ENCODE assay signal across 8 mouse cellular contexts in genomic region chr5:3893459-3894293, GRCm38 (mm10). TPM values are rescaled to one million over a fixed set of nuclear protein-coding genes. Genes with fewer than 3 reads are reported as not detected.
DNase-seq lines count a peak whose midpoint lies in the region; ATAC-seq and TF ChIP-seq lines count a peak whose summit lies in the region.
"Not testable (repeated sequence)": the region's sequence is repeated elsewhere in the genome, so short reads cannot be mapped to it uniquely, and the experiment has no call there.

Mterf1a (minus strand) TSS chr5:3893933.

- H3K4me3 ChIP-seq in E14TG2a.4 (replicated peaks; ENCODE audit: low read length), result peak within 1 kb of the TSS; percentile 74
- H3K4me3 ChIP-seq in forebrain, embryonic 13.5 days, result peak within 1 kb of the TSS; percentile 46
- peak within 1 kb of the TSS; percentile 49 for H3K4me3 ChIP-seq in heart, postnatal 0 days (ENCODE audit: low read depth, low read length)
- H3K4me3 ChIP-seq in liver, embryonic 13.5 days (replicated peaks), result peak within 1 kb of the TSS; percentile 64
- peak within 1 kb of the TSS; percentile 40 for H3K4me3 ChIP-seq in stomach, embryonic 15.5 days (replicated peaks)

- not testable (repeated sequence) for H3K4me1 ChIP-seq in E14TG2a.4 (replicated peaks; ENCODE audit: low read depth, low read length); forebrain, embryonic 13.5 days; heart, postnatal 0 days (ENCODE audit: control insufficient read depth, insufficient read depth); liver, embryonic 13.5 days (replicated peaks); stomach, embryonic 15.5 days

- not testable (repeated sequence) for TF ChIP-seq EP300 in heart, postnatal 0 days (IDR thresholded peaks at IDR 0.05; ENCODE audit: low read depth)

- peak within 1 kb of the TSS; percentile 65 for H3K9ac ChIP-seq in forebrain, embryonic 13.5 days
- H3K9ac ChIP-seq in heart, postnatal 0 days (replicated peaks; ENCODE audit: low read depth, low read length), result peak within 1 kb of the TSS; percentile 40; the same call in 1 of the 2 replicates
- H3K9ac ChIP-seq in liver, embryonic 13.5 days, result peak within 1 kb of the TSS; percentile 74
- not testable (repeated sequence) for H3K9ac ChIP-seq in stomach, embryonic 15.5 days

- peak within 1 kb of the TSS; percentile 60 for H3K4me2 ChIP-seq in forebrain, embryonic 13.5 days
- H3K4me2 ChIP-seq in heart, postnatal 0 days (ENCODE audit: low read depth, low read length), result peak within 1 kb of the TSS; percentile 70
- peak within 1 kb of the TSS; percentile 64 for H3K4me2 ChIP-seq in liver, embryonic 13.5 days
- peak within 1 kb of the TSS; percentile 52 for H3K4me2 ChIP-seq in stomach, embryonic 15.5 days

- peaks cover 36% of the 10 kb centered on the region for H3K9me3 ChIP-seq in E14TG2a.4 (ENCODE audit: low read length)
- H3K9me3 ChIP-seq in forebrain, embryonic 13.5 days (replicated peaks); heart, postnatal 0 days (replicated peaks; ENCODE audit: control insufficient read depth, low read length); liver, embryonic 13.5 days (replicated peaks); stomach, embryonic 15.5 days: not testable (repeated sequence)

- not testable (repeated sequence) for TF ChIP-seq CTCF in E14TG2a.4 (conservative IDR thresholded peaks at IDR 0.05; ENCODE audit: low read length); heart, postnatal 0 days (IDR thresholded peaks at IDR 0.05; ENCODE audit: low read depth)

- ATAC-seq in forebrain, embryonic 13.5 days, result peak; percentile 100
- peak; percentile 100 for ATAC-seq in heart, postnatal 0 days (ENCODE audit: insufficient read depth, low read depth)
- peak; percentile 100 for ATAC-seq in liver, embryonic 13.5 days (ENCODE audit: low read depth)
- ATAC-seq in monocyte, adult 5-6 weeks (replicated peaks; ENCODE audit: insufficient number of reproducible peaks, low FRiP score, low TSS enrichment, poor library complexity, severe bottlenecking), result peak; percentile 98
- peak; percentile 99 for ATAC-seq in stomach, embryonic 15.5 days (ENCODE audit: insufficient read depth, low FRiP score, low read depth)

- not testable (repeated sequence) for H3K36me3 ChIP-seq in E14TG2a.4 (ENCODE audit: insufficient read depth, low read length); forebrain, embryonic 13.5 days (ENCODE audit: poor library complexity, severe bottlenecking); heart, postnatal 0 days (replicated peaks; ENCODE audit: control insufficient read depth, insufficient read depth, low read length); liver, embryonic 13.5 days; stomach, embryonic 15.5 days

- WGBS in forebrain, embryonic 13.5 days, result under 1% methylated on average over 6 of the region's 47 CpGs
- WGBS in heart, postnatal 0 days, result 0% methylated on average over 4 of the region's 47 CpGs
- WGBS in liver, embryonic 13.5 days (ENCODE audit: insufficient replicate concordance), result under 1% methylated on average over 10 of the region's 47 CpGs
- 1% methylated on average over 7 of the region's 47 CpGs for WGBS in stomach, embryonic 15.5 days

- peak; percentile 45 for DNase-seq in cerebellum, adult 11 months
- not testable (repeated sequence) for DNase-seq in heart, postnatal 0 days (ENCODE audit: low spot score)
- peak; percentile 26 for DNase-seq in kidney, postnatal 10 days
- peak; percentile 11 for DNase-seq in liver, embryonic 13.5 days

- not testable (repeated sequence) for H3K27me3 ChIP-seq in E14TG2a.4 (ENCODE audit: insufficient read depth, low read length); forebrain, embryonic 13.5 days; heart, postnatal 0 days (ENCODE audit: control insufficient read depth, insufficient read depth, low read length); liver, embryonic 13.5 days; stomach, embryonic 15.5 days (replicated peaks)

- not testable (repeated sequence) for H3K27ac ChIP-seq in forebrain, embryonic 13.5 days; heart, postnatal 0 days (ENCODE audit: low read depth); stomach, embryonic 15.5 days
- peak within 1 kb of the TSS; percentile 25; the same call in 1 of the 2 replicates for H3K27ac ChIP-seq in liver, embryonic 13.5 days

RNA-seq across cellular contexts. Expression of gene Mterf1a, which starts in this region (rescaled TPM):
- polyA plus RNA-seq in forebrain, embryonic 13.5 days (2015; fragmentation: Nextera tagmentation; extraction: Ambion mirVana), result 8.0 and 10.5 TPM in 2 replicates
- total RNA-seq in heart, postnatal 0 days (2014; rRNA removed; ENCODE audit: low replicate concordance), result 2.5 and 3.5 TPM in 2 replicates
- 3.6 and 4.0 TPM in 2 replicates for polyA plus RNA-seq in heart, postnatal 0 days (2015; fragmentation: Nextera tagmentation; extraction: Ambion mirVana)
- polyA plus RNA-seq in liver, embryonic 13.5 days (2015; fragmentation: Nextera tagmentation; extraction: Ambion mirVana), result 7.1 and 8.3 TPM in 2 replicates
- total RNA-seq in monocyte, adult 5-6 weeks (2017), result 10.0 to 29.5 TPM (median 21.4 TPM) in 3 replicates
- 8.6 and 8.9 TPM in 2 replicates for polyA plus RNA-seq in stomach, embryonic 15.5 days (2015; fragmentation: Nextera tagmentation; extraction: Ambion mirVana)
